Mouse (Mus musculus): ENCODE measurements around the gene Prdm15. TPM values are rescaled to one million over a fixed set of nuclear protein-coding genes. Genes with fewer than 3 reads are reported as not detected.
A peak's percentile ranks its signal among the peaks of the same experiment; 100 is the strongest.

Gene Prdm15
- polyA plus RNA-seq, 1 experiment from 2014 or later, result 19.8 TPM

DNA sequence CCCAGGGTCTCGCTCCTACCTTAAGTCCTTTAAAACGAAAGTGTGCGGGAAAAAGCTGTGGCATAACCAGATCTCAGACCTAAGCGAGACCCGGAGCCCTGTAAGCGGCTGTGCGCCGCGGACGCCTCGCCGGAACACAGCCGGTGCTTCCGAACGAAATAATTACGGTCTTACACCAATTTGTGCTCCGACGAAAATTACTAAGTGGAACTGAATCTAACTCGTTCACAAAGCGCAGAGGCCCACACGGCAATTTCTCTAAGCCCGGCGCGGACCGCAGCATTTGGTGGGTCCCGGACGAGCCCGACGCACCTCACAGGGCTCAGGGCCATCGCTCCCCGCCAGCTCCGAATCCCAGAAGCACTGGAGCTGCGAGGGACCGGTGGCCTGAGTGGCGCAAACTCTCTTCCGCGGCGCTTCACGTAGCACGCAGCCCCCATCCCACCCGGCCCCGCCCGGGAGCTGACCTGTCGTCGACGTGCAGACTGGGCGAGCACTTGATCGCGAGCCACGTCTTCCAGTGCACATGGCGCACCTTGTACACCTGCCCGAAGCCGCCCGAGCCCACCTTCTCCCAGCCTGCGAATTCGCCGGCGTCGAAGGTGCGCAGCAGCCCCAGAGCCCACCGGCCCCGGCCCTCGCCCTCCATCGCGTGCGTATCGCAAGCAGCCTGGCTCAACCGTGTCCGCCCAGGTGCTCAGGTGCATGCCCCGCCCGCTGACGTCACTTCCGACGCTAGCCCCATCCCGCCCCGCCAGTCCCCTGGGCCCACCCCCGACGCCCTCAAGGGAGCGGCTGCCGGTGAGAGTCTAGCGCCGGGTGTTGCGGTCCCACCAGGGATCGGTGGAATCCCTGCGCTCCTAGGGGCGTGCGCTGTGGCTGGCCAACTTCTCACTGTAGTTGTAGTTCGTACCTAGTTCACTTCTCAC is 88.3 kb downstream of the Prdm15 start, which contains the start of gene Ripk4:
TSS of gene Ripk4 (minus strand) at position 727 of the 929 bp plus-strand sequence.
- Histone ChIP-seq H3K9me3 (no peaks in the 10 kb centered on the region), H3K9ac (peak within 1 kb of the TSS; percentile 29; the same call in 1 of the 2 replicates), H3K27ac (no peak within 1 kb of the TSS), H3K36me3 (replicated peaks) (no peaks in the 10 kb centered on the region), H3K4me2 (peak within 1 kb of the TSS; percentile 88), H3K4me1 (peaks cover 11% of the 10 kb centered on the region), H3K4me3 (replicated peaks) (peak within 1 kb of the TSS; percentile 49), H3K27me3 (peaks cover 69% of the 10 kb centered on the region)
- peak; percentile 68 for ATAC-seq (ENCODE audit: low FRiP score)
- under 1% methylated on average over 88 of the region's 88 CpGs for WGBS

DNA sequence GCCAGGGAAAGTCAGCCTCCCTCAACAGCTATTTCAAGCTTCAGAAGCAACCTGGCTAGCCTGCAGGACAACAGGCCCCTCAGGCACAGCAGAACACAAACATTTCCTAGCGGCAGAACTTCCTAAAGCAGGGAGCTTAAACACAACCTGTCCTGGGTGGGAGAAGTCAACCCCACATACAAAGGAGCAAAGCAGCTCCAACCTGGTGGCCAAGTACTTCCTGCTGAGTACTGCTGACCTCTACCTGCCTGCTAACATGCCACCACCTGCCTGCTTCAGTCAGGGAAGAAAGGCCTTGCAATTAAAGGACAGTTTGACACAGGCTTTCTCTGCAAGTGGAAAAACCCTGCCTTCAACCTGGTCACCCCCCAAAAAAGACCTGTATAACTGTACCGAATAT is 89.9 kb downstream of the Prdm15 start:
- H3K4me1 ChIP-seq, result peaks cover 11% of the 10 kb centered on the region
- no peak overlapping the region for H3K4me2 ChIP-seq
- no peaks in the 10 kb centered on the region for H3K36me3 ChIP-seq (replicated peaks)
- WGBS, result 45% methylated on average over 2 of the region's 2 CpGs
- no peak overlapping the region for H3K9ac ChIP-seq
- no peak overlapping the region for H3K27ac ChIP-seq
- peaks cover 65% of the 10 kb centered on the region for H3K27me3 ChIP-seq
- no peak overlapping the region for H3K4me3 ChIP-seq (replicated peaks)
- no peaks in the 10 kb centered on the region for H3K9me3 ChIP-seq
- ATAC-seq (ENCODE audit: low FRiP score), result no peak

DNA sequence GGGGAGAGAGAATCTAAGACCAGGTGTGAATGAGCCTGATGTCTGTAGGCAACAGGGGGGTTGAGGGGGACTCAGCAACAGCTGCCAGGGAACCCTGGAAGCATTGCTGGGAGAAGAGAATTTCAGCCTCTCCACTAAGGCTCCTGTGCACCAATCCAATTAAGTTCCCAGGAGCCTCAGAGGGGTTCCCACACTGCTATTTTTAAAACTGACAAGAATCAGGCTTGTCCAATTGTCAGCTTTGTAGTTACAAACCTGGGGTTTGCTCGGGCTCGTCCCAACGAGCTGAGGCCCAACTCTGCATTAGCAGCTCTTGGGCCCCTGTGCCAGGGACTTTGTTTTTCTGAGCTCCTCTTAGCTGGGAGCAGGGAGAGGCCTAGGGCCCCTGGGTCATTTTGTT is 92.0 kb downstream of the Prdm15 start:
- no peak for ATAC-seq (ENCODE audit: low FRiP score)
- Histone ChIP-seq H3K4me1 (peaks cover 11% of the 10 kb centered on the region), H3K27ac (no peak overlapping the region), H3K4me2 (no peak overlapping the region), H3K36me3 (replicated peaks) (no peaks in the 10 kb centered on the region), H3K9ac (no peak overlapping the region), H3K27me3 (peaks cover 46% of the 10 kb centered on the region), H3K4me3 (replicated peaks) (no peak overlapping the region), H3K9me3 (no peaks in the 10 kb centered on the region)
- WGBS, result 6% methylated on average over 3 of the region's 3 CpGs

DNA sequence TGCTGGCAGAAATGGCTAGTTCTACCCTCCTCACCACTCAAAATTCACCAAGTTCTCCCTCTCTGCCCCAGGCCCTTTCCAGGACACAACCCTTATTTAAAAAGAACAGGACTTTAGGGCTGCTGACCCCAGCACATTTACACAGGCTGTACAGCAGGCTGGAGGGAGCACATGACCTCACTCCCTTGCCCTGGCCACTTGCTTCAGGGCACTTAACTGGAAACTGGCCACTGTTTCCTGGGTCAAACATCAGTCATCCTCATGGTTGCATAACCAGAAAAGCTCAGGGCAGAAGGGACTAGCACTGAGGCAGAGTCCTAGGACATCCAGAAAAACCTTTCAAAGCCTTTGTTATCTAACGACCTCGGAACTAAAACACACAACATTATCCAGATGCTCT is 93.4 kb downstream of the Prdm15 start:
- Histone ChIP-seq H3K4me1 (peaks cover 6% of the 10 kb centered on the region), H3K27ac (no peak overlapping the region), H3K9ac (no peak overlapping the region), H3K27me3 (peaks cover 32% of the 10 kb centered on the region), H3K36me3 (replicated peaks) (no peaks in the 10 kb centered on the region), H3K4me2 (no peak overlapping the region), H3K9me3 (no peaks in the 10 kb centered on the region), H3K4me3 (replicated peaks) (no peak overlapping the region)
- ATAC-seq (ENCODE audit: low FRiP score), result no peak
- 72% methylated on average over 2 of the region's 2 CpGs for WGBS

DNA sequence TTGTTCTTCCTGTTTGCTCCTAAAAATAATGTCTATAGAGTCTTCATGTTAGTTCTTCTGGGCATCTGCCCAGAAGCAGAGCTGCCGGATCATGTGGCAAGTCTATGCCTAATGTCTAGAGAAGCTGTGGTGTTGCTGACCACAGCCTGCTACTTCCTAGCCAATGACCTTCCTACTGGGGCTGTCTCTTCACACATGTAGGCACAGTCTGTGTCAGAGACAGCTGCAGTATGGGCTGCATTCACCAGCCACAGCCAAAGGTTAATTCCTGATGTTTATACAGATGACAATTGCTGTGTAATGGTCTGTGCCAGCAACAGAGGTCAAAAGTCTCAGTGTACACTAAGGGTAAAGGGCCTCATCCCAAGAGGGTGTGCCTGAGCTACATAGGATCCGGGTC is 95.2 kb downstream of the Prdm15 start:
- whole genome bisulfite sequencing, result 86% methylated on average over 2 of the region's 2 CpGs
- Histone ChIP-seq H3K36me3 (replicated peaks) (no peaks in the 10 kb centered on the region), H3K4me3 (replicated peaks) (no peak overlapping the region), H3K4me1 (no peaks in the 10 kb centered on the region), H3K9ac (no peak overlapping the region), H3K27ac (no peak overlapping the region), H3K4me2 (no peak overlapping the region), H3K9me3 (no peaks in the 10 kb centered on the region), H3K27me3 (peaks cover 14% of the 10 kb centered on the region)
- no peak for ATAC-seq (ENCODE audit: low FRiP score)

DNA sequence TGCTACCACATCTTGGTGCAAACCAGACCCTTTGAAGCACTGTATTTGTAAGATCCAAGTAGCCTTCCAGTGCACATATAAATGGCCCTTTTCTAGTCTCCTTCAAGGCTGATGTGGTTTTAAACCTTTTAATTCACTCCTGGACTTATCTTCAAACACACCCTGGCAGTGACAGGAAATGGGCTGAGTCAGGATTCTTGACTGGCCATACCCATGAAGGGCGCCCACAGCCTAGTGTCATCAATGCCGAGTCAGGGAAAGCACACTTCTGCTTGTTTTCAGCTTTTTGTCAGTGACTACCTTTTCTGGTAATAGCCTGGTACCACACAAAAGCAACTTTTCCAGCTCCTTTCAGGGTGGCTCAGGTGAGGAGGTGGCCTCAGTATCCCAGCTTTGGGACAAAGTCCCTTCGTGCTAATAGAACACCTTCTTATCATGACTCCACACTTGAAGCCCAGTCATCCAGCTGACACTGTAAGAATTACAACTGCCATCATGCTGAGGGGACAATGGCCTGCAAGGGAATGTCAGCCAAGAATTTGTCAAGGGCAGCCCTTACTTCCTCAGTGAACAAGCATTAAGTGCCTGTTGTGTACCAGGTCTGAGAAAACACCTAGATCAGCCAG is 99.2 kb downstream of the Prdm15 start:
- H3K27ac ChIP-seq, result no peak overlapping the region
- H3K9ac ChIP-seq, result no peak overlapping the region
- no peaks in the 10 kb centered on the region for H3K36me3 ChIP-seq (replicated peaks)
- 83% methylated on average over 3 of the region's 3 CpGs for WGBS
- no peak overlapping the region for H3K4me2 ChIP-seq
- no peak overlapping the region for H3K4me3 ChIP-seq (replicated peaks)
- H3K27me3 ChIP-seq, result no peaks in the 10 kb centered on the region
- no peak for ATAC-seq (ENCODE audit: low FRiP score)
- no peaks in the 10 kb centered on the region for H3K4me1 ChIP-seq
- no peaks in the 10 kb centered on the region for H3K9me3 ChIP-seq

DNA sequence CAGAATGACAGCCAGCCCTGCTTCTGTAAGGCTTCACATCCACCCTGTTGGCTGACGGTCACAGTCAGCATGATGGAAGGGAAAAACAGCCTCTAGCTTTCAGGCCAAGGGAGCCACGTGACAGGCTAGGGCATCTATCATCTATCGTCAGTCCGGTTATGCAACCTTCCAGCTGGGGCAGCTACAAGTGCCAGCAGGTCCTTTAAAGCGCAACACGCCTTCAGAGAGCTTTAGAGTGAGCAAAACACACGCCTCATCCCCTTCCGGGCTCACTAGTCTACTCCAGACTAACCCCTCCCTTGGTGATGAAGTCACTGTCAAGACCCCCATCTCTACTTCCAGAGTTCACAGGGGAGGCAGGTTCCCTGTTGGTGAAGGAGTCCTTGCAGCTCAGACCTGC is 99.8 kb downstream of the Prdm15 start:
- no peaks in the 10 kb centered on the region for H3K36me3 ChIP-seq (replicated peaks)
- H3K27me3 ChIP-seq, result no peaks in the 10 kb centered on the region
- H3K9me3 ChIP-seq, result no peaks in the 10 kb centered on the region
- no peak overlapping the region for H3K4me2 ChIP-seq
- 90% methylated on average over 8 of the region's 8 CpGs for WGBS
- H3K9ac ChIP-seq, result no peak overlapping the region
- H3K4me3 ChIP-seq (replicated peaks), result no peak overlapping the region
- H3K4me1 ChIP-seq, result no peaks in the 10 kb centered on the region
- no peak overlapping the region for H3K27ac ChIP-seq
- no peak for ATAC-seq (ENCODE audit: low FRiP score)

DNA sequence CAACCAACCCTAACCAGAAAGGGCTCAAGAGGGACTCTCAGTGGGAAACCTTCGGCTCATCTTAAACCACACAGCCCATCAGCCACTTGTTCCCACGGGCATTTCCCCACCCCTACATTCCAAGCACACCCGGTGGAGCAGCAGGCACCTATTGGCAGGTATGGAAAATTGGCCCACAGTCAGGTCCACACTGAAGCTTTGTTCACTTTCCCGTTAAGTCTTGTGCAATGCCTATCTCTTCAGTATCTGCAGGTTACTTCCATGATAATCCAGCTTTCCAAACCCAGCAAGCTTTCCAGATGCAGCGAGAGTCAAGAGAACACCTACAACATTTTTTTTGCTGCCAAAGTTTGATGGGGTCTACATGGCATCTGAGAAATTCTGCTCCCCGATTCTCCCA is 103.2 kb downstream of the Prdm15 start:
- 94% methylated on average over 6 of the region's 6 CpGs for WGBS

More for the DNA sequence above, 103.2 kb downstream of the Prdm15 start:
- Histone ChIP-seq H3K4me1 (no peaks in the 10 kb centered on the region), H3K4me2 (no peak overlapping the region), H3K9me3 (no peaks in the 10 kb centered on the region), H3K36me3 (replicated peaks) (no peaks in the 10 kb centered on the region), H3K9ac (no peak overlapping the region), H3K27me3 (no peaks in the 10 kb centered on the region), H3K27ac (no peak overlapping the region), H3K4me3 (replicated peaks) (no peak overlapping the region)
- no peak for ATAC-seq (ENCODE audit: low FRiP score)

Small RNAs within 50 kb of the gene (microRNA-seq; reads per million reads assigned to microRNA genes)
- not detected for gene Mir6964

Other genes starting within 250 kb of the Prdm15 start
- gene Tmprss2, start 240.7 kb downstream of the Prdm15 start, polyA plus RNA-seq (2016; fragmentation: Nextera tagmentation; extraction: Ambion mirVana), result 0.20 and 0.76 TPM in 2 replicates
- 1.3 and 1.6 TPM in 2 replicates for gene Ripk4, start 88.1 kb downstream of the Prdm15 start, polyA plus RNA-seq (2016; fragmentation: Nextera tagmentation; extraction: Ambion mirVana)
- 13.0 and 14.5 TPM in 2 replicates for gene C2cd2, start 110.7 kb upstream of the Prdm15 start, polyA plus RNA-seq (2016; fragmentation: Nextera tagmentation; extraction: Ambion mirVana)
- gene Zbtb21, start 110.8 kb upstream of the Prdm15 start, polyA plus RNA-seq (2016; fragmentation: Nextera tagmentation; extraction: Ambion mirVana), result 14.2 and 14.3 TPM in 2 replicates
- 18.8 and 18.9 TPM in 2 replicates for gene B230307C23Rik, start 145.5 kb upstream of the Prdm15 start, polyA plus RNA-seq (2016; fragmentation: Nextera tagmentation; extraction: Ambion mirVana)
- gene A630089N07Rik, start 230.6 kb upstream of the Prdm15 start, polyA plus RNA-seq (2016; fragmentation: Nextera tagmentation; extraction: Ambion mirVana), result 24.1 and 30.6 TPM in 2 replicates

Data from forebrain, embryonic 12.5 days (tissue).